Mouse (Mus musculus): ENCODE measurements around the gene Ctse. TPM values are rescaled to one million over a fixed set of nuclear protein-coding genes. Genes with fewer than 3 reads are reported as not detected.

Ctse gene
- total and polyA plus RNA-seq, 3 experiments, result 55.2 to 92.7 TPM; not detected in 1

- peaks cover 4 to 19% of the 10 kb centered on the region in 2 experiments; a peak in 2 of 4 replicates for H3K4me1 ChIP-seq (ENCODE audit: control insufficient read depth in 1 of 2, insufficient read depth in 2 of 2, low read length in 2 of 2)
Measured at GRCm38 (mm10) chr1:131699642-131700041, 61.5 kb downstream of the Ctse start.

GRCm38 (mm10) chr1:131700447-131700846 is 62.3 kb downstream of the Ctse start:
- H3K27me3 ChIP-seq (ENCODE audit: control insufficient read depth in 1 of 2, insufficient read depth in 2 of 2, low read length in 2 of 2), result peaks cover 0 to 6% of the 10 kb centered on the region in 2 experiments; a peak in 3 of 4 replicates
- no peak overlapping the region for H3K27ac ChIP-seq (ENCODE audit: control insufficient read depth, low read depth, low read length)
- H3K36me3 ChIP-seq (ENCODE audit: control insufficient read depth in 1 of 2, insufficient read depth in 2 of 2, low read length in 2 of 2), result peaks cover 0 to 8% of the 10 kb centered on the region in 2 experiments; a peak in 2 of 4 replicates

More at GRCm38 (mm10) chr1:131699642-131700041, 61.5 kb downstream of the Ctse start:
- H3K9me3 ChIP-seq (replicated peaks; ENCODE audit: insufficient read depth, low read length), result no peaks in the 10 kb centered on the region
- TF ChIP-seq ETS1 (IDR thresholded peaks at IDR 0.05; ENCODE audit: low read depth, low read length) (peak; percentile 40; the same call in 1 of the 2 replicates), NRF1 (IDR thresholded peaks at IDR 0.05; ENCODE audit: insufficient read depth, low read depth, low read length, poor library complexity, severe bottlenecking) (no peak), EP300 (IDR thresholded peaks at IDR 0.05; ENCODE audit: low read depth in 1 of 2, low read length in 2 of 2) (peak; percentile 10 to 31; a peak in 3 of 4 replicates), TAL1 (IDR thresholded peaks at IDR 0.05; ENCODE audit: low read length) (peak; percentile 52), E2F4 (IDR thresholded peaks at IDR 0.05; ENCODE audit: borderline replicate concordance, low read depth, low read length) (no peak), MYC (IDR thresholded peaks at IDR 0.05; ENCODE audit: low read depth, low read length) (no peak), RCOR1 (IDR thresholded peaks at IDR 0.05; ENCODE audit: low read depth, low read length) (peak; percentile 46; the same call in 1 of the 2 replicates), POLR2AphosphoS2 (IDR thresholded peaks at IDR 0.05; ENCODE audit: low read length) (no peak), TCF12 (IDR thresholded peaks at IDR 0.05; ENCODE audit: low read depth, low read length) (peak; percentile 66; the same call in 1 of the 2 replicates), GATA1 (IDR thresholded peaks at IDR 0.05; ENCODE audit: low read depth, low read length) (peak; percentile 59), CHD1 (IDR thresholded peaks at IDR 0.05; ENCODE audit: low read depth, low read length) (no peak)
- H3K4me3 ChIP-seq (ENCODE audit: control insufficient read depth in 1 of 2, insufficient read depth in 1 of 2, low read depth in 2 of 2, low read length in 2 of 2), result no peak overlapping the region
- H3K9ac ChIP-seq (ENCODE audit: control insufficient read depth, low read depth, low read length, poor library complexity, severe bottlenecking), result no peak overlapping the region
- peaks cover 0 to 8% of the 10 kb centered on the region in 2 experiments; a peak in 2 of 4 replicates for H3K36me3 ChIP-seq (ENCODE audit: control insufficient read depth in 1 of 2, insufficient read depth in 2 of 2, low read length in 2 of 2)
- no peaks in the 10 kb centered on the region for H3K79me2 ChIP-seq (ENCODE audit: control insufficient read depth, insufficient read depth, low read length, poor library complexity)
- peak; percentile 51 for DNase-seq (ENCODE audit: low read depth, low spot score)
- H3K27ac ChIP-seq (ENCODE audit: control insufficient read depth, low read depth, low read length), result no peak overlapping the region
- peaks cover 0 to 6% of the 10 kb centered on the region in 2 experiments; a peak in 3 of 4 replicates for H3K27me3 ChIP-seq (ENCODE audit: control insufficient read depth in 1 of 2, insufficient read depth in 2 of 2, low read length in 2 of 2)

More at GRCm38 (mm10) chr1:131700447-131700846, 62.3 kb downstream of the Ctse start:
- Histone ChIP-seq H3K4me1 (ENCODE audit: control insufficient read depth in 1 of 2, insufficient read depth in 2 of 2, low read length in 2 of 2) (peaks cover 4 to 19% of the 10 kb centered on the region in 2 experiments; a peak in 2 of 4 replicates), H3K9ac (ENCODE audit: control insufficient read depth, low read depth, low read length, poor library complexity, severe bottlenecking) (no peak overlapping the region), H3K4me3 (ENCODE audit: control insufficient read depth in 1 of 2, insufficient read depth in 1 of 2, low read depth in 2 of 2, low read length in 2 of 2) (no peak overlapping the region), H3K9me3 (replicated peaks; ENCODE audit: insufficient read depth, low read length) (no peaks in the 10 kb centered on the region), H3K79me2 (ENCODE audit: control insufficient read depth, insufficient read depth, low read length, poor library complexity) (no peaks in the 10 kb centered on the region)
- no peak for DNase-seq (ENCODE audit: low read depth, low spot score)
- TF ChIP-seq USF2 (IDR thresholded peaks at IDR 0.05; ENCODE audit: borderline replicate concordance in 1 of 2, insufficient read depth in 1 of 2, low read depth in 1 of 2, low read length in 2 of 2), result no peak
- no peak for TF ChIP-seq ZNF384 (IDR thresholded peaks at IDR 0.05; ENCODE audit: low read depth, low read length)
- no peak for TF ChIP-seq POLR2A (IDR thresholded peaks at IDR 0.05; ENCODE audit: control insufficient read depth in 1 of 2, insufficient read depth in 1 of 2, low read depth in 1 of 2, low read length in 2 of 2, poor library complexity in 1 of 2)
- no peak for TF ChIP-seq CHD1 (IDR thresholded peaks at IDR 0.05; ENCODE audit: low read depth, low read length)
- no peak for TF ChIP-seq NELFE (IDR thresholded peaks at IDR 0.05; ENCODE audit: low read depth, low read length)
- TF ChIP-seq BHLHE40 (IDR thresholded peaks at IDR 0.05; ENCODE audit: borderline replicate concordance, low read depth, low read length), result no peak
- TF ChIP-seq USF1 (IDR thresholded peaks at IDR 0.05; ENCODE audit: low read depth, low read length), result no peak
- no peak for TF ChIP-seq E2F4 (IDR thresholded peaks at IDR 0.05; ENCODE audit: borderline replicate concordance, low read depth, low read length)
- TF ChIP-seq POLR2AphosphoS5 (IDR thresholded peaks at IDR 0.05; ENCODE audit: borderline replicate concordance, low read depth, low read length), result no peak
- no peak for TF ChIP-seq MAZ (IDR thresholded peaks at IDR 0.05; ENCODE audit: low read depth, low read length)
- TF ChIP-seq GABPA (IDR thresholded peaks at IDR 0.05; ENCODE audit: low read depth, low read length), result no peak
- TF ChIP-seq EP300 (IDR thresholded peaks at IDR 0.05; ENCODE audit: low read depth in 1 of 2, low read length in 2 of 2), result no peak
- TF ChIP-seq POLR2AphosphoS2 (IDR thresholded peaks at IDR 0.05; ENCODE audit: low read length), result no peak
- no peak for TF ChIP-seq TAL1 (IDR thresholded peaks at IDR 0.05; ENCODE audit: low read length)
- no peak for TF ChIP-seq RAD21 (IDR thresholded peaks at IDR 0.05; ENCODE audit: low read depth, low read length)

Data from MEL (cell line).